Mouse (Mus musculus): Measurements from ENCODE around the gene Rpl23. TPM values are rescaled to one million over a fixed set of nuclear protein-coding genes. Genes with fewer than 3 reads are reported as not detected.
A peak's percentile ranks its signal among the peaks of the same experiment; 100 is the strongest.

The Rpl23 gene
- polyA plus RNA-seq, 1 experiment from 2014 or later: 538 TPM

- Histone ChIP-seq H3K4me3 (ENCODE audit: low read depth, low read length) (no peak overlapping the region), H3K36me3 (ENCODE audit: control insufficient read depth, insufficient read depth) (peaks cover 2% of the 10 kb centered on the region; the same call in 1 of the 2 replicates), H3K4me1 (replicated peaks; ENCODE audit: control insufficient read depth, insufficient read depth, low read length) (no peaks in the 10 kb centered on the region), H3K4me2 (replicated peaks; ENCODE audit: low read depth) (no peak overlapping the region), H3K27me3 (replicated peaks; ENCODE audit: control insufficient read depth, insufficient read depth, low read length) (no peaks in the 10 kb centered on the region), H3K9me3 (ENCODE audit: control insufficient read depth) (no peaks in the 10 kb centered on the region), H3K9ac (ENCODE audit: low read depth, low read length) (no peak overlapping the region), H3K27ac (ENCODE audit: low read depth, low read length) (no peak overlapping the region)
- no peak for ATAC-seq
- WGBS: 74% methylated on average over 14 of the region's 14 CpGs
- no peak for TF ChIP-seq CTCF (IDR thresholded peaks at IDR 0.05; ENCODE audit: low read depth)
These were observed 10.8 kb downstream of the Rpl23 start for GRCm38 (mm10) chr11:97771410-97771809.

GRCm38 (mm10) chr11:97769704-97770103 is 12.5 kb downstream of the Rpl23 start:
- Histone ChIP-seq H3K27me3 (replicated peaks; ENCODE audit: control insufficient read depth, insufficient read depth, low read length) (no peaks in the 10 kb centered on the region), H3K4me3 (ENCODE audit: low read depth, low read length) (no peak overlapping the region), H3K4me2 (replicated peaks; ENCODE audit: low read depth) (no peak overlapping the region), H3K9ac (ENCODE audit: low read depth, low read length) (no peak overlapping the region), H3K27ac (ENCODE audit: low read depth, low read length) (no peak overlapping the region), H3K4me1 (replicated peaks; ENCODE audit: control insufficient read depth, insufficient read depth, low read length) (no peaks in the 10 kb centered on the region), H3K9me3 (ENCODE audit: control insufficient read depth) (no peaks in the 10 kb centered on the region), H3K36me3 (ENCODE audit: control insufficient read depth, insufficient read depth) (peaks cover 2% of the 10 kb centered on the region; the same call in 1 of the 2 replicates)
- TF ChIP-seq CTCF (IDR thresholded peaks at IDR 0.05; ENCODE audit: low read depth): no peak
- 26% methylated on average over 2 of the region's 2 CpGs for WGBS
- peak; percentile 35; the same call in 1 of the 2 replicates for ATAC-seq

GRCm38 (mm10) chr11:97766154-97766881 is 15.9 kb downstream of the Rpl23 start, which contains the start of gene Cwc25:
Gene Cwc25 (minus strand): TSS chr11:97766556.
- H3K4me3 ChIP-seq (ENCODE audit: low read depth, low read length): peak within 1 kb of the TSS; percentile 78
- no peaks in the 10 kb centered on the region for H3K27me3 ChIP-seq (replicated peaks; ENCODE audit: control insufficient read depth, insufficient read depth, low read length)
- H3K27ac ChIP-seq (ENCODE audit: low read depth, low read length): peak within 1 kb of the TSS; percentile 79
- no peak for TF ChIP-seq CTCF (IDR thresholded peaks at IDR 0.05; ENCODE audit: low read depth)
- H3K4me1 ChIP-seq (replicated peaks; ENCODE audit: control insufficient read depth, insufficient read depth, low read length): no peaks in the 10 kb centered on the region
- peak; percentile 89 for ATAC-seq
- H3K36me3 ChIP-seq (ENCODE audit: control insufficient read depth, insufficient read depth): peaks cover 24% of the 10 kb centered on the region
- WGBS: under 1% methylated on average over 38 of the region's 38 CpGs
- peak within 1 kb of the TSS; percentile 61 for H3K4me2 ChIP-seq (replicated peaks; ENCODE audit: low read depth)
- no peaks in the 10 kb centered on the region for H3K9me3 ChIP-seq (ENCODE audit: control insufficient read depth)
- H3K9ac ChIP-seq (ENCODE audit: low read depth, low read length): peak within 1 kb of the TSS; percentile 75

- Histone ChIP-seq H3K4me2 (replicated peaks; ENCODE audit: low read depth) (no peak overlapping the region), H3K27me3 (replicated peaks; ENCODE audit: control insufficient read depth, insufficient read depth, low read length) (no peaks in the 10 kb centered on the region), H3K9ac (ENCODE audit: low read depth, low read length) (no peak overlapping the region), H3K9me3 (ENCODE audit: control insufficient read depth) (no peaks in the 10 kb centered on the region), H3K36me3 (ENCODE audit: control insufficient read depth, insufficient read depth) (peaks cover 56% of the 10 kb centered on the region), H3K27ac (ENCODE audit: low read depth, low read length) (no peak overlapping the region), H3K4me1 (replicated peaks; ENCODE audit: control insufficient read depth, insufficient read depth, low read length) (no peaks in the 10 kb centered on the region), H3K4me3 (ENCODE audit: low read depth, low read length) (no peak overlapping the region)
- ATAC-seq: no peak
- peak; percentile 42 for TF ChIP-seq CTCF (IDR thresholded peaks at IDR 0.05; ENCODE audit: low read depth)
These were observed 20.6 kb downstream of the Rpl23 start for GRCm38 (mm10) chr11:97761638-97762037.

- Histone ChIP-seq H3K27me3 (replicated peaks; ENCODE audit: control insufficient read depth, insufficient read depth, low read length) (no peaks in the 10 kb centered on the region), H3K9ac (ENCODE audit: low read depth, low read length) (no peak overlapping the region), H3K4me1 (replicated peaks; ENCODE audit: control insufficient read depth, insufficient read depth, low read length) (no peaks in the 10 kb centered on the region), H3K4me2 (replicated peaks; ENCODE audit: low read depth) (no peak overlapping the region), H3K36me3 (ENCODE audit: control insufficient read depth, insufficient read depth) (peaks cover 65% of the 10 kb centered on the region), H3K27ac (ENCODE audit: low read depth, low read length) (no peak overlapping the region), H3K9me3 (ENCODE audit: control insufficient read depth) (no peaks in the 10 kb centered on the region), H3K4me3 (ENCODE audit: low read depth, low read length) (no peak overlapping the region)
- 82% methylated on average over 6 of the region's 6 CpGs for WGBS
- ATAC-seq: no peak
- no peak for TF ChIP-seq CTCF (IDR thresholded peaks at IDR 0.05; ENCODE audit: low read depth)
These were observed 23.3 kb downstream of the Rpl23 start for GRCm38 (mm10) chr11:97758942-97759341.

GRCm38 (mm10) chr11:97758125-97758524 is 24.1 kb downstream of the Rpl23 start:
- peaks cover 70% of the 10 kb centered on the region for H3K36me3 ChIP-seq (ENCODE audit: control insufficient read depth, insufficient read depth)

More at GRCm38 (mm10) chr11:97758125-97758524, 24.1 kb downstream of the Rpl23 start:
- ATAC-seq: no peak
- H3K4me3 ChIP-seq (ENCODE audit: low read depth, low read length): no peak overlapping the region
- H3K27me3 ChIP-seq (replicated peaks; ENCODE audit: control insufficient read depth, insufficient read depth, low read length): no peaks in the 10 kb centered on the region
- no peaks in the 10 kb centered on the region for H3K4me1 ChIP-seq (replicated peaks; ENCODE audit: control insufficient read depth, insufficient read depth, low read length)
- H3K9ac ChIP-seq (ENCODE audit: low read depth, low read length): no peak overlapping the region
- H3K9me3 ChIP-seq (ENCODE audit: control insufficient read depth): no peaks in the 10 kb centered on the region
- 95% methylated on average over 1 of the region's 1 CpGs for WGBS
- no peak overlapping the region for H3K4me2 ChIP-seq (replicated peaks; ENCODE audit: low read depth)
- TF ChIP-seq CTCF (IDR thresholded peaks at IDR 0.05; ENCODE audit: low read depth): no peak
- no peak overlapping the region for H3K27ac ChIP-seq (ENCODE audit: low read depth, low read length)
